Mouse (Mus musculus): ENCODE results near the gene Map4k4.

DNA sequence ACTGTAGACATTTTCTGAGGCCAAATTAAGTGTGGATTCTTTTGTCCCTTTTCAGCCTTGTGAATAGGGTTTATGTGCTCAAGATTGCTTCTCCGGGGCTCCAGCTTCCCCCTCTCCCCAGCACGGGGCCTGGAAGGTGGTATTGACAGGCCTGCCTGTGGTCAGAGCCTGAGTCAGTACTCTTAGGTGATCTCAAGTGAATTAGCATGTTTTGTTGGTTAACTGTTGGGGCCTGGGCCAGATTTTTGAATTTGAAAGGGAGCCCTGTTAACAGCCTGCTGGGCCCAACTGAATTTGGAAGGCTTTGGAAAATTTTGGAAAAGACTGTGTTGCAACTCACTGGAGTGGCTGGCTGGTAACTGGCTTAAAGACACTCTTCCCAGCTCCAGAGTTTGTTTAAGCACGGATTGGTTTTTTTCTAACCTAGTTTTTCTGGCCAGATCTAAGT lies 2.0 kb downstream of the Map4k4 start:
- TF ChIP-seq CHD1 (IDR thresholded peaks at IDR 0.05; ENCODE audit: low read depth, low read length): no peak
- no peak for TF ChIP-seq MAZ (IDR thresholded peaks at IDR 0.05; ENCODE audit: low read depth, low read length)
- no peak for TF ChIP-seq POLR2A (IDR thresholded peaks at IDR 0.05; ENCODE audit: control insufficient read depth in 1 of 2, insufficient read depth in 1 of 2, low read depth in 1 of 2, low read length in 2 of 2, poor library complexity in 1 of 2)
- no peak for TF ChIP-seq TAL1 (IDR thresholded peaks at IDR 0.05; ENCODE audit: low read length)
- no peak for TF ChIP-seq CTCF (IDR thresholded peaks at IDR 0.05 in 2 of 3, conservative IDR thresholded peaks at IDR 0.05 in 1 of 3; ENCODE audit: control insufficient read depth in 1 of 3, insufficient read depth in 1 of 3, low read depth in 2 of 3, low read length in 3 of 3, poor library complexity in 1 of 3, severe bottlenecking in 1 of 3)
- no peak for TF ChIP-seq E2F4 (IDR thresholded peaks at IDR 0.05; ENCODE audit: borderline replicate concordance, low read depth, low read length)
- no peak for TF ChIP-seq UBTF (IDR thresholded peaks at IDR 0.05; ENCODE audit: borderline replicate concordance, insufficient read depth, low read depth, low read length)
- no peak for TF ChIP-seq ELF1 (IDR thresholded peaks at IDR 0.05; ENCODE audit: low read depth, low read length)
- no peak for TF ChIP-seq ZMIZ1 (IDR thresholded peaks at IDR 0.05; ENCODE audit: low read depth, low read length)
- no peak for TF ChIP-seq GATA1 (IDR thresholded peaks at IDR 0.05; ENCODE audit: low read depth, low read length)
- TF ChIP-seq SIN3A (IDR thresholded peaks at IDR 0.05; ENCODE audit: low read length): no peak
- no peak for TF ChIP-seq EP300 (IDR thresholded peaks at IDR 0.05; ENCODE audit: low read depth in 1 of 2, low read length in 2 of 2)

Data from MEL (cell line).